Mouse (Mus musculus) ES-Bruce4 (cell line): ENCODE results near the gene Cda.

Source experiments
- CTCF ChIP-seq: IDR thresholded peaks from one replicate; pipeline ENCODE4 v1.8.1; 2011; ENCODE audit warnings: low read depth, low read length
- EP300 ChIP-seq: IDR thresholded peaks from 2 replicates; pipeline ENCODE4 v1.6.1; 2011; ENCODE audit warnings: low read depth, low read length; ENCODE audit not compliant: insufficient read depth
- POLR2A ChIP-seq: IDR thresholded peaks from one replicate; pipeline ENCODE4 v1.8.1; 2011; ENCODE audit warnings: low read length; ENCODE audit not compliant: insufficient read depth

- TF ChIP-seq EP300: no peak
- TF ChIP-seq CTCF: no peak
- no peak for TF ChIP-seq POLR2A
Observed at GRCm38 (mm10) chr4:138310311-138310910, 57.4 kb downstream of the Cda start.
